Mouse (Mus musculus) adrenal gland, postnatal 10 days (tissue): ENCODE measurements around the gene Phlda3. TPM values are rescaled to one million over a fixed set of nuclear protein-coding genes. Genes with fewer than 3 reads are reported as not detected.

Experiments used
- DNase-seq: peaks from one replicate; pipeline ENCODE4 v3.0.0; 2021; ENCODE audit warnings: mixed read lengths
- long read RNA-seq, 2 experiments: library from polyadenylated mRNA; stranded (forward); transcript quantifications; one replicate each; pipeline ENCODE4 v2.0.0; 2021
- total RNA-seq, 2 experiments: library from RNA; stranded (reverse); gene quantifications; 2 replicates each; pipeline ENCODE4 v1.2.3; 2021

Phlda3 gene
- 10 to 100 TPM; 42.9 to 82.7 TPM for total RNA-seq
- long read RNA-seq, experiment 1, transcript Phlda3-201 (2 exons, 1,435 nt) = major isoform, 142 of 150 reads
- long read RNA-seq, experiment 1, partial matches to known transcripts = 5 of 150 reads
- long read RNA-seq, experiment 1, other reads (novel, unspliced or antisense) = 2 of 150 reads
- long read RNA-seq, experiment 2, transcript Phlda3-201 (2 exons, 1,435 nt) = major isoform, 110 of 122 reads
- long read RNA-seq, experiment 2, partial matches to known transcripts = 0 of 122 reads
- long read RNA-seq, experiment 2, other reads (novel, unspliced or antisense) = 12 of 122 reads

DNA sequence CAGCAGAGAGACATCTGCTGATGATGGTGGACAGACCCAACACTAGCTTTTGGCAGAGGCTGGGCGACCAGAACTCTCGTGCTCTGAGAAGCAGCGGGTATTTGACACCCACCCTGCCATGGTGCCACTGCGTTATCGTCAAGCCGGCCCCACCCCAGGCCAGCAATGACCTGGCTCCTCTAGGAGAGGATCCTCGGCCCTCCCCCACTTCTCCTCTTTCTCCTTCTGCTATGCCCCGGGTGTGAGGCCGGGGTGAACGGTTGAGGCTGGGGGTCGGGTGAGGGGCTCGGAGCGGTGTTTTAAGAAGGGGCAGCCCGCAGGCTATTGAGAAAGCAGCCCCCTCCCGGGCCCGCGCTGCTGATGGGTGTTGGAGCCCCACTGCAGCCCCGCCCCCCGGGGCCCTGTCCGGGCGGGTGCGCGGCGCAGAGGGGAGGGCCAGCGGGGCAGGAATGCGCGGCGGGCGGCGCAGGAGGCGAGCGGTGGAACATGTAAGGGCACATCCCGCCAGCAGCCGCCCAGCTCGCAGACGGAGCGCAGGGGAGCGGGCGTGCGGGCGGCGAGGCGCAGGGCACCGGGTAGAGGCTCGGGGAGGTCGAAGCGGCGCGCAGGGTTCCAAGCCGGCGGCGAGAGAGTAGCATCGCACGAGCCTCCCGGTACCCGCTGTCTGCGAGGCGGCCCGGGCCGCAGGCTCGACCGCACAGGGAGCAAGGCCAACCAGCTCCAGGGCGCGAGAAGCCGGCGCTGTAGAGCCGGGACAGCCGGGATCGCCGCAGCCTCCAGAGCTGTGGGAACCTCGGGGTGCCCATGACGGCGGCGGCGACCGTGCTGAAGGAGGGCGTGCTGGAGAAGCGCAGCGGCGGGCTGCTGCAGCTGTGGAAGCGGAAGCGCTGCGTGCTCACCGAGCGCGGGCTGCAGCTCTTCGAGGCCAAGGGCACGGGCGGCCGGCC is at the start of gene Phlda3:
Gene Phlda3, plus strand, starts transcription at position 475 of the 947 bp plus-strand sequence.
- DNase-seq = peak; percentile 89

DNA sequence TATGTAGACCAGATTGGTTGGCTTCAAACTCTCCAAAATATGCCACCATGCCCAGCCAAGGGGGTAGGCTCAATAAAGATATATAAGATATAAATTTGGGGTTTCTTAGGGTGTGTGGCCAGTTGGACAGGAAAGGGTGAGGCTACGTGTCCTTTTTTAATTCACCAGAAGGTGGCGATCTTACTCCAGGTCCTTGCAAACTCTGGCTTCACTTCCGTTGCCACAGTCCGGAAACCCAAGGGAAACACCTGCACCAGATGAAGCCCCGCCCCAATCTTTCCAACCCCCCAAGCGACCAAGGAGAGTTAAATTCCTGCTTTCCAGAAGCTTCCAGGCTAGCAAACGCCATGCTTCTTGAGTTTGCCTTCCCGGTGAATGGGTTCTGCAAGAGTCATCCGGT is 46.4 kb upstream of the Phlda3 start:
- DNase-seq = peak; percentile 81

DNA sequence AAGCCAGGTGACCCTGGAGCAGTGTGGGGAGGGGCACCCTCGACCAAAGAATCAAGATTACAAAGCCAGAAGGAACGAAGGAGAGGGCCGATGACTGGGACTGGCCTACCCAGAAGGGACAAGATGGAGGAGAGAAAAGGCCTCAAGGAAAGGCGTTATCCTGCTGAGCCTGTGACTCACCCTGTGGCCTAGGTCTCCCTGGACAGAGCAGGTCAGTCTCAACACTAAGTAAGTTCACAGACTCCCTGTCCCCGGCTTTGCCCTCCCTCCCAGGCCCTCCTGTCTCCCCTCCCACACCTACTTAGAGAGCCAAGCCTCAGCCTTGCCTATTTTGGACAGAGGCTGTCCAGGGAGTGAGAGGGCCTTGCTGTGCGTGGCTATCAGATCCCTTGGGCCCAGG is 45.9 kb upstream of the Phlda3 start, which contains the start of gene Csrp1:
Gene Csrp1, plus strand, starts transcription at position 79 of the 400 bp plus-strand sequence.
- no peak for DNase-seq

DNA sequence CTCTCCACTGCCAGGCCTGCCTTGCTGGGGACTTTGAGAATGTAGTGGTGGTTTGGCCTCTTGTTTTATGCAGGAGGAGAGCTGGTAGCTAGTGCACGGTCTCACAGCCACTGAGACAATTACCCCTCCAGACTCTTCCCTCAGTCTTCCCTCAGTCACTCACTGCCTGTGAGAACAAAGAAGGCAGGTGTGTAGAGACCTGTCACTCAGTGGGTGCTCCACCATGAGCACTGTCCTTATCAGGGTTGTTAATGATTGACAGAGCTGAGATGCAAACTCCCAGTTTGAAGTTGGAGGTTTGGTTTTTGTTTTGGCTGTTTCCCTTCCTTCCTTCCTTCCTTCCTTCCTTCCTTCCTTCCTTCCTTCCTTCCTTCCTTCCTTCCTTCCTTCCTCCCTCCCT is 42.9 kb upstream of the Phlda3 start:
- no peak for DNase-seq

DNA sequence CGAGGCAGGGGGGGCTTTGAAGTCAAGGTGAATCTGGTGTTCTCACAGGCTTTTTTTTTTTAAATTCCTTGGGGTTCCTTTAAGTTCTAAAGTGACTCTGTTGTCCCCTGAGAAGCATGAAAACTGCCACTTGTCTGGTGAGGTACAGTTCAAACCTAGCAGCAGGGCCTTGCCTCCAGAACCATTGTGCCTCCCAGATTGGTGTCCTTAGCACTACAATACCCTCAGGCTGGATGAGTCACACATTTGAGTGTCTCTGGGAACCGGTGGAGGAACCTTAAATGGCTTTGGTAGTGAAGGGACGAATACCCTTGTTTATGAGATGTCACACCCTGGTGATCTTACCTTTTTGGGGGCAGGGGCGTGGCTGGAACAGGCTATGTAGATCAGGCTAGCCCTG is 41.8 kb upstream of the Phlda3 start:
- DNase-seq = no peak

DNA sequence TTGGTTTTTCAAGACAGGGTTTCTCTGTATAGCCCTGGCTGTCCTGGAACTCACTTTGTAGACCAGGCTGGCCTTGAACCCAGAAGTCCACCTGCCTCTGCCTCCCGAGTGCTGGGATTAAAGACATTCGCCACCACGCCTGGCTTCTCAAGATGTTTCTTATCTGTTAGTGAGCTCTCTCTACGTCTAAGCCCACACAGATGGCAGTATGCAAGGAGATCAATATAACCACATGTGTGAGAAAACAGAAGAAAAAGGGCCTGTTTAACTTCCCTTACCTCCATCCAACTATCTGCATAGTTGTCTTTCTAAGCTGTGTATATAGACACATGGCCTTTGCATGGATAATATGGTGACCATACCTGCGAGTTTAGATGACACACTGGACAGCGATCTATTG is 40.6 kb upstream of the Phlda3 start:
- no peak for DNase-seq

DNA sequence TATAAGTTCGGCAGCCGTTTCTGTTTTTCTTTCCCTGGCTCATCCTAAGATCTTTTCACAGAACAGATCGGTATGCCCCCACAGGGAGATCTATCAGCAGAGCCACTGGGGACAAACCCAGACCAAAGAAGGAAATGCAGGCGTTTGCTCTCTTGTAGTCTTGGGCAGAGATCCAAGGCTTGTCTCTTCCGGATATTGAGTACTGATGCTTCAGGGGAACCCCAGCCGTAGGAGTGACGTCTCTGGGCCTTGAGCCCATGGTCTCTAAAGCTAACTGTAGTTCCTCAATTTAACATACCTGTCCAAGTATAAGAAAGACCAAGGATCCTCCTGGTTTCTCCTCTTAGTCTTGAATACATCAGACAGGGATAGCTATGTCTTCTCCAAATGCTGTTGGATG is 40.0 kb upstream of the Phlda3 start:
- no peak for DNase-seq

DNA sequence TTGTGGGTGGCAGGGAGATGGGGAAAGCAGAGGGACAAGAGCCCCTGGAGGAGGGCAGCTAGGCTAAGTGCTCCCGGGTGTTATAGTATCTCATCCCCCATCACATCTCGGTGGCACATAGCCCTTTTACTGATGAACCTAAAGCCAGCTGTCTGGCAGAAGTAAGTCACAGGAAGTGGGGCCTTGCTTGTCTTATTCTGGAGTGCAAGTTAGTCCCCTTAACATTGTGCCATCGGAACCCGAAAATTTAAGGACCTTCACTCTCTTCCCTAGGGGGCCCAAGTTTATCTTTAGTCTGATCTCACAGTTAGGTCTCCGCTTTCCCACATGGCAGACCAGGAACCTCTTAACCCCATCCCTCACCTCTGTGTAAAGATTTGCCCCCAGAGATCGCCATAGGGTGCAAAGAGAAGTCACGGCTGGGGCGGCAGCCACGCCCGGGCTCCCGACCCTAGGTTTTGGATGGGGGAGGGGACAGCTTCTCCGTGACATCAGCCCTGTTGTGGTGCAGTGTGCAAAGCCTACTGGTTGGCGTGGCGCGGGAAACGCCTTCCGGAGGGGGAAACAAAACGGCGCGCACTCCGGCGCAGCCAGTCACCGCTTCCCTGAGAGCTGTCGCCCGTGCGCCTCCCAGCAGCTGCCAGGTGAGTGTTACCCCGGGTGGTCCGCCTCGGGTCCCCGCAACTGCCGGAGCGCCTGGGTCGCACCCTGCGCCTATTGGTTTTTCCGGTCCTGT is 37.1 kb upstream of the Phlda3 start:
- peak; percentile 91 for DNase-seq

DNA sequence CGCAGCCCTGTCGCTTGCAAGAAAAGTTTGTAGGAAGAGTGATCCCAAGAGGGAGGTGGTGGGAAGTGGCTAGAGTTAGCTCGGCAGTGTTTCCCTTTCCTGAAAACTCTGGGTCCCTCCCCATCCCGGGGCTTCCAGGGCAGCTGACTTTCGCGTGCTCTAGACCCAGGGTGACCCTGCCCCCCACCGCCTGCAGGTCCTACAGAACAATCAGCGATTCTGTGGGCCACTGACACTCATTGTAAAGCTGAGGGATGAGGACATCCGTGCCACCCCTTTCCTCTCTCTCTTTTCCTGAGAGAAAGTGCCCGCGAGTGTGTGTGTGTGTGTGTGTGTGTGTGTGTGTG is 36.6 kb upstream of the Phlda3 start:
- no peak for DNase-seq

DNA sequence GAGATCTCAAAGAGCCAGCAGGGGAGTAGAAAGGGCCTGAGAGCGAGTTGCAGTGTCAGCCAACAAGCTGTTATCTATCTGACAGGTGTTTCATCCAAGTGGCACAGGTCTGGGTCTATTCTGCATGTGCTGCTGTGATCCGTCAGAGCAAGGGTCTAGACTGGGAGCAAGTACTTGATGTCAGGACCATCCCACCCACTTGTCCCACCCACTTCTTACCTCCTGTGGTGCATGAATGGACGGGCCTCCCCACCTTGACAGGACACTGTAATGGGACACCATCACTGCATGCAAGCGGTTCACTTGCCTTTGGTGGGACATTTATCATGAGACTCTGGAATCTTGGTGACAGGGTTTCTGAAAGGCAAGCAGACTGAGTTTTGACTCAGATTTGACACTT is 36.1 kb upstream of the Phlda3 start:
- no peak for DNase-seq

DNA sequence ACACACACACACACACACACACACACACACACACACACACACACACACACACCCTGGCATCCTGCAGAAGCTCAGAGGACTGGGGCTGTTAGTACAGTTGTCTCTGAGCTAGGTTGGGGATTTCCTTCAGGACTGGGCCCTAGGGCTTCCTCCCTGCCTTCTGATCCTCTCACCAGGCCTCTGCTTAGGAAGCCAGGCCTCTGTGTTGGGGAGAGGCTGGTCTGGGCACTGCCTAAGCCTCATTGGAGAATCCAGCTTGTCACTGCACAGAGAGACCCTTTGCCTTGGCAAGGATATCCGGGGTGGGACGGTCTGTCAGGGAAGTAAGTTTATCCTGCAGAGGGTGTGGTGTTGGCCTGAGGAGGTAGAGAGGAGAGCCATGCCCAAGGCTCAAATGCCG is 35.6 kb upstream of the Phlda3 start:
- DNase-seq = no peak

DNA sequence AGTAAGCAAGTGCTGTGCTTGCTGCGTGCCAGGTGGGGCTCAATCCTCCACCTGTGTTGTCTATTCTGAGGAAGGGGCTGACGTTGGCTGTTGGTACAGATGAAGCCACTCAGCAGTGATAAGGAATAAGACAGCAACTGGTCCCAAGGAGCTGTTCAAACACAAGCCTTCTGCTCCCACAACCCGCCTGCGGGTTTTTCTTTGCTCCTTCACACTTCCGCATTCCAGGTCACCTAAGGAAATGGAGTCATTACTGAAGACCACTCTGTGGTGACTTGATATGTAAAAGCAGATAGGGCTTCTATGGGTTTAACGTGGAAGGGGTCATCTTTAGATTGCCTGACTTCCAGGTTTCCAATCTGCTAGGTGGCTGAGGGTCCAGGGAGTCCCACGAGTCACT is 34.5 kb upstream of the Phlda3 start:
- DNase-seq = no peak

DNA sequence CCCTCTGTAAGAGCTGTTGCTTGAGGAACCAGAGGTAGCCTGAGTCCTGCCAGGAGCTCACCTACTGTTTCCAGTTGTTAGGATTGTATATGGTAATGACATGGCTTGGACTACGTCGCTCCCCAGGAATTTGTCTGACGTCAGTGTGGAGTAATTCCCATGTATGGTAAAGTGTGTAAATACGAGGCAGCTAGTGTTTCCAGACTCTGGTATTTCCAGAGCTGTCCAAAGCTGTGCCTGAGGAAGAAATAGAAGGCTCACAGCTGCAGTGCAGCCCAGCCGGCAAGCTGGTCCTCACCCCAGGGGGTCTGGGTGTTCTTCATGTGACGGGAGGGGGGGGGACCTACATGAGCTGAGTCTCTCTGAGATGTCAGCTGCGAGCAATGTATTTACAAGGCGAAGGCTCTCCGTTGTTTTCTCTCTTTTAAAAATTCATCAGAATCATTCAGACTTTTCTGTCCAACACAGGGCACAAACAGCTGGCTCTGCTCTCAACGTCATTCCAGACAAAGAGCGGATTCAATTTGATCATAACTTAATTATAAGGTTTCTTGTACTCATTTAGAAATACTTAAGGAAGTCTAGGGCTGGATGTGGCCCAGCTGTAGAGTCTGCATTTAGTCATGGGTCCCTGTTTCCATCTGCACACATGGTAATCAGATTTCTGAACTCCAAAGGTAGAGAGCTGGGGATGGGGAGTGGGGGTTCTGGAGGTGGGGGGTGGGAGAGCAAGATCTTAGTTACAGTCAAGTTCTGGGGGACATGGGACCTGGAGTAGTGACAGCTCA is 33.8 kb upstream of the Phlda3 start:
- DNase-seq = no peak

DNA sequence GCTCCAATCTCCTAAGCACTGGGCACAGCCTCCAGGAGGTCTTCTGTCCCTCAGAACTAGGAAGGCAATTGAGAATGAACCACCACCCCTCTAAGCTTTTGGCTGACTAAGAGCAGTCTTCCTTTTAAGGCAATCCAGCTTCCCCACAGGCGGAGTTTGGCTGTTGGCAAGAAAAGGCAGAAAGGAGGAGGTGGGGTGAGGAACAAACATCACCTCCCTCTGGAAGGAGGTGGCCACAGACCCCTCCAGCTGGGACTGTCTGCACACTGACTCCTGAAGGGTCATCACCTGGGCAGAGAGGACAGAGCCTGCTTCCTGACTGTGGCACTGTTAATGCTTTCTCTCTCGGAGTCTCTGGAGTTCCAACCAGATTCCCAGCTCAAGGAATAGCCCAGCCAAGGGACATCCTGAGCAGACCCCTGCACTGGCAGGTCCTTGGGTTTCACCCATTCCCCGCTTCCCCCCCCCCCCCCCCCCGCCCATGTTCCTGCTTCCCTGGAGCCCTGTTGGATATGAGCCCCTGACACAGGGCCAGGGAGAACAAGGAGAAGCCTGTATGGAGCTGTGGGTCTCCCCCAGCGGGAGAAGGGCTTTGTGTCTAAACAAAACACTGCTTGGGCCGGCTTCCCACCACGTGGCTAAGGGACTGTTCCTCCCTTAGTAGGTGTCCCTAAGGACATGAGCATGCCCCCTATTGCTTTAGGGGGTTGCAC is 31.5 kb upstream of the Phlda3 start:
- peak; percentile 47 for DNase-seq

DNA sequence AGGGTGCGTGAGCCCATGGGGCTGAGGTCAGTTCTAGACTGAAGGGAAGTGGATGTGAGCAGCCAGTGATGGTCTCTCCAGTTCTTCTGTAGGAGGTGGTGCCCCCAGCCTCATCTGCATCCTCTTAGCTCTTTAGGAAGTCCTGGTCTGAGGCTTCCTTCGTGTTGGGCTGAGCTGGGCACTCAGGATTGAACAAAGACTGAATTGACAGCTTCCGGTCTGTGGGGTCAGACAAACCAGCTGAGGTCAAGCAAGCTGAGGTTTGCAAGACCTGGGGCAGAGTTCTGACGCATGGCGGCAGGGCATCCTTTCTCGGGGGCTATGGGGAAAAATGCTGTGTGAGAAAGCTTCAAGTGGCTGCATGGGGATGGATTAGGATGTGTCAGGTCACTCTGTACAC is 30.5 kb upstream of the Phlda3 start:
- DNase-seq = no peak

DNA sequence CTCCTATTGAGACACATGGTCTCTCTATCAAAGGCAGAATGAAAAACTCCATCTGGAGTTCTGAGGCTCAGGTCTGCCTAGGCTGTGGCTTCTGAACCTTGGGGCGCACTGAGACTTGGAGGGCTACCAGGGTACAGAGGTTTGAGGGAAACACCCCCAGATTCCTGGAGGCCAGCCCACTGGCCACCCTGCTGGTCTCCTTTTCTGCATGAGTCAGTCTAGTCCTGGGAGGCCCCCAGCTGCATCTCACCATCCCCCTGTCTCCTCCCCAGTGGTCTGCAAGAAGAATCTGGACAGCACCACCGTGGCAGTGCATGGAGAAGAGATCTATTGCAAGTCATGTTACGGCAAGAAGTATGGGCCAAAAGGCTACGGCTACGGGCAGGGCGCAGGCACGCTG is 20.9 kb upstream of the Phlda3 start:
- no peak for DNase-seq

DNA sequence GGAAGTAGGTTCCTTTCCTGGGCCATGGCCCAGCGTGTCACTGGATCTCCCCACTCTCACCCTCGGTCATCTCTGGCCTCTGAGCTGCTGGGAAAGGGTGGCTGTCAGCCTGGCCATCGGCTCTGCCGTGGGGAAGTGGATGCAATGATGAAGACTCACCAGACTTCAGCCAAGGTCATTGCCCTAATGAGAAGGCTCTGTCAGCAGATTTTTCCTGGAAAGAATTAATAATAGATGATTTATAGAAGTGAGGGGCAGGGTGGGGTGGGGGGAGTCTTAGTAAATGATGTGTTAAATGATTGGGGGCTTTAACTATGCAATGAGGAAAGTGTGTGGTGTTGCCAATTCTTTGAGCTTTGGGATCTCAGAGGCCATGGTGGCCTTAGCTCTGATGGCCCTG is 19.7 kb upstream of the Phlda3 start:
- no peak for DNase-seq

DNA sequence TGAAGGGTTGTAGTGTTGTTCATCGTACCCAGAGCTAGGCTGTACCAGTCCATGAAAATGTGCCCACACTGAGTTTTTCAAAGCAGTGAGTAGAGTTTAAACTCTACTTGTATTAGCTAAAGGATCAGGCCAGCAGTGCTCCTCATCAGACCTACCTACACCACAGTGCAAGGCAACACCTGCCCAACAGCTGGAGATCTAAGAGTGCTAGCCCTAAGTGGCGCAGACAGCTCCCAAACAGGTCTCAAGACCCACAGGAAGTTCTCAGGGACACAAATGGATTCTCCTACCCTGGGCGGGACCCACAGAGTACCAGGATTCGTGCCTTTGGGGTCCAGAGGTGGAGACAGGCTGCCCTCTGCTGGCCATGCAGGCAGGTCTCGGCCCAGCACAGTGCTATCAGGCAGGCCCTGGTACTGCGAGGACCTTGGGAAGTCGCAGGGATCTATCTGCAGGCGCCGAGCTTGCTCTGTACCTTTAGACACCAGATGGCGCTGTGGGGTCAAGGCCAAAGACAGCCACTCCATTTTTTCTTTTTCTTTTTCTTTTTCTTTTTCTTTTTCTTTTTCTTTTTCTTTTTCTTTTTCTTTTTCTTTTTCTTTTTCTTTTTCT is 13.1 kb upstream of the Phlda3 start:
- peak; percentile 95 for DNase-seq

DNA sequence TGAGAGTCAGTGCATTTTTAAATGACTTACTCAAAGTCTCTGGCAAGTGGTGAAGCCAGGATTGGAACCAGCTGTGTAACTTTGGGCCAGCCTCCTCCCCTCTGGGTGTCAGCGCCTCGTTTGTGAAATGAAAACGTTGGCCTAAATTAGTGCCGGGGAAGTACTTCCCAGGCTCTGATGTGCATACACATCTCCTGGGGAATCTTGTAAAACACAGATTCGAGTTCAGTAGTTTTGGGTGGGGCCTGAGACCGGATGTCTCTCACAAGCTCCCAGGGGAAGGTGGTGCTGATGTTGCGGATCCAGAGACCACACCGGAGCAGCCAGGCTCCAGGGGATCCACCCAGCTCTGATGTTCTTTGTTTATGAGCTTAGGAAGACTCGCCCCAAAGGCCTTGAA is 10.6 kb upstream of the Phlda3 start:
- DNase-seq = peak; percentile 63

DNA sequence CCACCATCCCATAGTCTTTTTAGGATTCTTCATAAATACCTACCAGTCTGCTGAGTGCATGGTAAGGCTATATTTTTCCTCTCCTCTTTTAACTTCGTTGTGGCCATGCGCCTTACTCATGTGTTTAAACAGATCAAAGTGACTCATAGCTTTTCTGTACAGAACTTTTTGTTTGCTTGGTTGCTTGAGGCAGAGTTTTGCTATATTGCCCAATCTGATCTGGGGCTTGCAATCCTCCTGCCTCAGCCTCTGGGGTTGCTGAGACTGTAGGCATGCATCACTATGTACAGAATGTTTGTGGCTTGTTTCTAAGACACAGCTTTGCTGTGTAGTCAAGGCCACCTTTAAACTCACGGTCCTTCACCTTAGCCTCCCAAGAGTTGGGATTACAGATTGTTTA is 10.0 kb upstream of the Phlda3 start:
- no peak for DNase-seq

DNA sequence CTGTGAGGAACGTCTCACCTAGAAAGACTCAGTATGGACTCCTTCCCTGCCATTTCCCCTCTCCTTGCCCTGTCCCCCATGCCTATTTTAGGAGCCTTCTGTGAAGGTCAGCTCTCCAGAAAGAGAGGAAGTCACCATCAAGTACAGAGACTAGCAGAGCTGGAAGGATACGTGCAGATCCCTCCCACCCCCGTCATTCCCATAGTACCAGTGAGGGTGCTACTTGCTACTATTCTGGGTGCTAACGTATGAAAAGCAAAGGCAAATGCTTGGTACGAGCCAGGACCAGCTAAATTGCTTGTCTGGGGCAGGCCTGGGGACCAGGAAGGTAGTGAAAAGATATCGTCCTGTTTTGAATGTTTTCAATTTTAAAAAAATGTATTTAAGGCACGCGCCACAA is 8.6 kb upstream of the Phlda3 start:
- no peak for DNase-seq
